Mouse (Mus musculus): ENCODE results near the gene Gm2115. TPM values are rescaled to one million over a fixed set of nuclear protein-coding genes. Genes with fewer than 3 reads are reported as not detected.
A peak's percentile ranks its signal among the peaks of the same experiment; 100 is the strongest.

Gm2115 gene
- polyA plus RNA-seq, 1 experiment from 2014 or later = 0.09 TPM

- WGBS (ENCODE audit: insufficient replicate concordance) = 9% methylated on average over 19 of the region's 19 CpGs
- ATAC-seq (replicated peaks; ENCODE audit: insufficient number of reproducible peaks, low FRiP score, low TSS enrichment) = no peak
- no peaks in the 10 kb centered on the region for H3K27me3 ChIP-seq (ENCODE audit: control insufficient read depth, insufficient read depth, low read length)
- no peaks in the 10 kb centered on the region for H3K4me1 ChIP-seq (ENCODE audit: control insufficient read depth, insufficient read depth, low read length)
- H3K9ac ChIP-seq (ENCODE audit: low read depth, low read length) = peak overlapping the region; percentile 66
- H3K27ac ChIP-seq (ENCODE audit: low read depth, low read length) = no peak overlapping the region
- H3K36me3 ChIP-seq (ENCODE audit: control insufficient read depth, insufficient read depth, low read length) = no peaks in the 10 kb centered on the region
- peak overlapping the region; percentile 88 for H3K4me2 ChIP-seq
- peak overlapping the region; percentile 52 for H3K4me3 ChIP-seq (ENCODE audit: low read depth, low read length)
- no peaks in the 10 kb centered on the region for H3K9me3 ChIP-seq (replicated peaks; ENCODE audit: control insufficient read depth, low read length)
These were observed 76.4 kb downstream of the Gm2115 start for GRCm38 (mm10) chr7:84605033-84605687.

- WGBS (ENCODE audit: insufficient replicate concordance) = under 1% methylated on average over 36 of the region's 36 CpGs
- peak; percentile 91 for ATAC-seq (replicated peaks; ENCODE audit: insufficient number of reproducible peaks, low FRiP score, low TSS enrichment)
- Histone ChIP-seq H3K4me2 (peak overlapping the region; percentile 88), H3K36me3 (ENCODE audit: control insufficient read depth, insufficient read depth, low read length) (no peaks in the 10 kb centered on the region), H3K9me3 (replicated peaks; ENCODE audit: control insufficient read depth, low read length) (no peaks in the 10 kb centered on the region), H3K27me3 (ENCODE audit: control insufficient read depth, insufficient read depth, low read length) (no peaks in the 10 kb centered on the region), H3K27ac (ENCODE audit: low read depth, low read length) (no peak overlapping the region), H3K9ac (ENCODE audit: low read depth, low read length) (peak overlapping the region; percentile 66), H3K4me1 (ENCODE audit: control insufficient read depth, insufficient read depth, low read length) (no peaks in the 10 kb centered on the region), H3K4me3 (ENCODE audit: low read depth, low read length) (peak overlapping the region; percentile 52)
These were observed 77.0 kb downstream of the Gm2115 start for GRCm38 (mm10) chr7:84605704-84606292.

GRCm38 (mm10) chr7:84606293-84606749 lies 77.6 kb downstream of the Gm2115 start, which contains the start of gene Fah:
Gene Fah (minus strand): TSS chr7:84606722.
- under 1% methylated on average over 10 of the region's 10 CpGs for WGBS (ENCODE audit: insufficient replicate concordance)
- no peaks in the 10 kb centered on the region for H3K27me3 ChIP-seq (ENCODE audit: control insufficient read depth, insufficient read depth, low read length)

GRCm38 (mm10) chr7:84611609-84612008 lies 82.9 kb downstream of the Gm2115 start:
- no peak for ATAC-seq (replicated peaks; ENCODE audit: insufficient number of reproducible peaks, low FRiP score, low TSS enrichment)
- Histone ChIP-seq H3K9ac (ENCODE audit: low read depth, low read length) (no peak overlapping the region), H3K36me3 (ENCODE audit: control insufficient read depth, insufficient read depth, low read length) (no peaks in the 10 kb centered on the region), H3K27me3 (ENCODE audit: control insufficient read depth, insufficient read depth, low read length) (no peaks in the 10 kb centered on the region), H3K4me2 (no peak overlapping the region), H3K27ac (ENCODE audit: low read depth, low read length) (no peak overlapping the region), H3K9me3 (replicated peaks; ENCODE audit: control insufficient read depth, low read length) (no peaks in the 10 kb centered on the region), H3K4me1 (ENCODE audit: control insufficient read depth, insufficient read depth, low read length) (no peaks in the 10 kb centered on the region), H3K4me3 (ENCODE audit: low read depth, low read length) (no peak overlapping the region)
- WGBS (ENCODE audit: insufficient replicate concordance) = 84% methylated on average over 1 of the region's 1 CpGs

More at GRCm38 (mm10) chr7:84606293-84606749, 77.6 kb downstream of the Gm2115 start, which contains the start of gene Fah:
- Histone ChIP-seq H3K4me3 (ENCODE audit: low read depth, low read length) (peak within 1 kb of the TSS; percentile 52), H3K9ac (ENCODE audit: low read depth, low read length) (peak within 1 kb of the TSS; percentile 66), H3K27ac (ENCODE audit: low read depth, low read length) (no peak within 1 kb of the TSS), H3K4me2 (peak within 1 kb of the TSS; percentile 88), H3K36me3 (ENCODE audit: control insufficient read depth, insufficient read depth, low read length) (no peaks in the 10 kb centered on the region), H3K9me3 (replicated peaks; ENCODE audit: control insufficient read depth, low read length) (no peaks in the 10 kb centered on the region), H3K4me1 (ENCODE audit: control insufficient read depth, insufficient read depth, low read length) (no peaks in the 10 kb centered on the region)
- peak; percentile 41; the same call in 1 of the 2 replicates for ATAC-seq (replicated peaks; ENCODE audit: insufficient number of reproducible peaks, low FRiP score, low TSS enrichment)

GRCm38 (mm10) chr7:84612445-84612844 lies 83.7 kb downstream of the Gm2115 start:
- H3K36me3 ChIP-seq (ENCODE audit: control insufficient read depth, insufficient read depth, low read length) = no peaks in the 10 kb centered on the region
- no peak overlapping the region for H3K4me3 ChIP-seq (ENCODE audit: low read depth, low read length)
- H3K9ac ChIP-seq (ENCODE audit: low read depth, low read length) = no peak overlapping the region
- H3K27ac ChIP-seq (ENCODE audit: low read depth, low read length) = no peak overlapping the region
- H3K4me1 ChIP-seq (ENCODE audit: control insufficient read depth, insufficient read depth, low read length) = no peaks in the 10 kb centered on the region
- 76% methylated on average over 4 of the region's 4 CpGs for WGBS (ENCODE audit: insufficient replicate concordance)
- H3K4me2 ChIP-seq = no peak overlapping the region
- no peaks in the 10 kb centered on the region for H3K27me3 ChIP-seq (ENCODE audit: control insufficient read depth, insufficient read depth, low read length)
- H3K9me3 ChIP-seq (replicated peaks; ENCODE audit: control insufficient read depth, low read length) = no peaks in the 10 kb centered on the region
- no peak for ATAC-seq (replicated peaks; ENCODE audit: insufficient number of reproducible peaks, low FRiP score, low TSS enrichment)

GRCm38 (mm10) chr7:84618951-84619350 lies 90.2 kb downstream of the Gm2115 start:
- H3K27ac ChIP-seq (ENCODE audit: low read depth, low read length) = no peak overlapping the region
- no peaks in the 10 kb centered on the region for H3K36me3 ChIP-seq (ENCODE audit: control insufficient read depth, insufficient read depth, low read length)
- no peak for ATAC-seq (replicated peaks; ENCODE audit: insufficient number of reproducible peaks, low FRiP score, low TSS enrichment)
- 90% methylated on average over 2 of the region's 2 CpGs for WGBS (ENCODE audit: insufficient replicate concordance)
- H3K27me3 ChIP-seq (ENCODE audit: control insufficient read depth, insufficient read depth, low read length) = no peaks in the 10 kb centered on the region
- no peaks in the 10 kb centered on the region for H3K4me1 ChIP-seq (ENCODE audit: control insufficient read depth, insufficient read depth, low read length)
- no peaks in the 10 kb centered on the region for H3K9me3 ChIP-seq (replicated peaks; ENCODE audit: control insufficient read depth, low read length)
- no peak overlapping the region for H3K4me3 ChIP-seq (ENCODE audit: low read depth, low read length)
- H3K4me2 ChIP-seq = no peak overlapping the region
- no peak overlapping the region for H3K9ac ChIP-seq (ENCODE audit: low read depth, low read length)

GRCm38 (mm10) chr7:84620956-84621355 lies 92.2 kb downstream of the Gm2115 start:
- no peaks in the 10 kb centered on the region for H3K4me1 ChIP-seq (ENCODE audit: control insufficient read depth, insufficient read depth, low read length)
- H3K36me3 ChIP-seq (ENCODE audit: control insufficient read depth, insufficient read depth, low read length) = peaks cover 7% of the 10 kb centered on the region; the same call in 1 of the 2 replicates
- no peak overlapping the region for H3K4me2 ChIP-seq
- 91% methylated on average over 3 of the region's 3 CpGs for WGBS (ENCODE audit: insufficient replicate concordance)
- ATAC-seq (replicated peaks; ENCODE audit: insufficient number of reproducible peaks, low FRiP score, low TSS enrichment) = no peak
- no peak overlapping the region for H3K9ac ChIP-seq (ENCODE audit: low read depth, low read length)
- no peaks in the 10 kb centered on the region for H3K9me3 ChIP-seq (replicated peaks; ENCODE audit: control insufficient read depth, low read length)
- H3K4me3 ChIP-seq (ENCODE audit: low read depth, low read length) = no peak overlapping the region
- no peaks in the 10 kb centered on the region for H3K27me3 ChIP-seq (ENCODE audit: control insufficient read depth, insufficient read depth, low read length)
- H3K27ac ChIP-seq (ENCODE audit: low read depth, low read length) = no peak overlapping the region

GRCm38 (mm10) chr7:84623718-84624117 lies 95.0 kb downstream of the Gm2115 start:
- no peaks in the 10 kb centered on the region for H3K9me3 ChIP-seq (replicated peaks; ENCODE audit: control insufficient read depth, low read length)
- 91% methylated on average over 4 of the region's 4 CpGs for WGBS (ENCODE audit: insufficient replicate concordance)
- H3K4me1 ChIP-seq (ENCODE audit: control insufficient read depth, insufficient read depth, low read length) = no peaks in the 10 kb centered on the region
- ATAC-seq (replicated peaks; ENCODE audit: insufficient number of reproducible peaks, low FRiP score, low TSS enrichment) = no peak
- H3K27ac ChIP-seq (ENCODE audit: low read depth, low read length) = no peak overlapping the region
- H3K4me3 ChIP-seq (ENCODE audit: low read depth, low read length) = no peak overlapping the region
- peaks cover 7% of the 10 kb centered on the region; the same call in 1 of the 2 replicates for H3K36me3 ChIP-seq (ENCODE audit: control insufficient read depth, insufficient read depth, low read length)
- H3K4me2 ChIP-seq = no peak overlapping the region
- no peaks in the 10 kb centered on the region for H3K27me3 ChIP-seq (ENCODE audit: control insufficient read depth, insufficient read depth, low read length)
- H3K9ac ChIP-seq (ENCODE audit: low read depth, low read length) = no peak overlapping the region

Measured in heart, embryonic 11.5 days (tissue).